Mouse (Mus musculus): ENCODE measurements around the gene Agtr2. TPM values are rescaled to one million over a fixed set of nuclear protein-coding genes. Genes with fewer than 3 reads are reported as not detected.

Gene Agtr2
- not detected for polyA plus RNA-seq (2017; shearing (Covaris generic))

DNA sequence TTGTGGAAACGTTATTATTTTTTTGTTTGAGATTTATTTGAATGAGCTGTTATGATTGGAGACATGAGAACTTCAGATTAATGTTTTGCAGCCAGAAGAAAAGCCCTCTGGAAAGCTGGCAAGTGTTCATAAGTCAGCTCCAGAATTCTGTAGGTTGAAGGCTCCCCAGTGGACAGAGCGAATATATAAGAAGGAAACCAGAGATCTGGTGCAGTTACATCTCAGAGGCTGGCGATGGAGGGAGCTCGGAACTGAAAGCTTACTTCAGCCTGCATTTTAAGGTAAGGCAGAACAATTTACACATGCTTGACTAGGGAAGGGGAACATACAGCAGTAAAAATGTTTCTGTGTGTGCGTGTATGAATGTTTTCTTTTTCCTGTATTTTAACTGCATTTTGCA, at the start of gene Agtr2:
Agtr2 (plus strand) TSS at position 131 of the 400 bp plus-strand sequence.

Other genes with a start within 250 kb of the Agtr2 start
- gene Slc6a14, start 230.4 kb downstream of the Agtr2 start, polyA plus RNA-seq (2017; shearing (Covaris generic)) = not detected

Measured in naive thymus-derived CD4-positive, alpha-beta T cell, adult 5 months (primary cell).